Mouse (Mus musculus) liver, embryonic 14.5 days (tissue): Measurements from ENCODE around the gene Pdhb. TPM values are rescaled to one million over a fixed set of nuclear protein-coding genes. Genes with fewer than 3 reads are reported as not detected.

ENCODE experiments used
- ATAC-seq: fragments of 200-750 bp; cut with Nextera tagmentation; 2 replicates; pipeline ENCODE4 v1.8.0; 2017; ENCODE audit warnings: moderate number of reproducible peaks, mild to moderate bottlenecking, moderate library complexity; ENCODE audit not compliant: insufficient read depth
- DNase-seq, 3 experiments: peaks; one replicate each; pipeline ENCODE4 v3.0.0-alpha.2; 2012 to 2013; ENCODE audit warnings: low read depth in 3 of 3, low spot score in 3 of 3
- H3K27ac ChIP-seq: fragments of 300-500 bp; sonication (generic); 2 replicates; pipeline ENCODE4 v1.5.1; 2014; ENCODE audit warnings: moderate library complexity, mild to moderate bottlenecking, control low read depth, inconsistent platforms
- H3K27me3 ChIP-seq: fragments of 300-500 bp; sonication (generic); 2 replicates; pipeline ENCODE4 v1.6.1; 2014; ENCODE audit warnings: mild to moderate bottlenecking, low read length, moderate library complexity; ENCODE audit not compliant: control insufficient read depth, insufficient read depth
- H3K36me3 ChIP-seq: fragments of 300-500 bp; sonication (generic); replicated peaks from 2 replicates; pipeline ENCODE4 v1.6.1; 2014; ENCODE audit warnings: low read depth; ENCODE audit not compliant: control insufficient read depth, insufficient read depth
- H3K4me1 ChIP-seq, 2 experiments: fragments of 200-500 bp in 1 of 2; fragments of 300-500 bp in 1 of 2; sonication (generic) in 1 of 2; replicated peaks; 2 replicates each; pipeline ENCODE4 v1.6.1; 2012 to 2014; ENCODE audit warnings: antibody characterized with exemption in 1 of 2, inconsistent platforms in 1 of 2, low read length in 1 of 2; ENCODE audit not compliant: control insufficient read depth in 2 of 2, insufficient read depth in 2 of 2
- H3K4me2 ChIP-seq: fragments of 300-500 bp; sonication (generic); 2 replicates; pipeline ENCODE4 v1.6.1; 2014; ENCODE audit warnings: low read depth, mild to moderate bottlenecking, control low read depth, moderate library complexity
- H3K4me3 ChIP-seq, 2 experiments: fragments of 200-500 bp in 1 of 2; fragments of 300-500 bp in 1 of 2; sonication (generic) in 1 of 2; 2 replicates each; pipeline ENCODE4 v1.5.1; 2012 to 2014; ENCODE audit warnings: low read depth in 2 of 2, low read length in 2 of 2, mild to moderate bottlenecking in 2 of 2, control low read depth in 1 of 2, inconsistent platforms in 1 of 2, moderate library complexity in 1 of 2; ENCODE audit not compliant: insufficient read depth in 1 of 2
- H3K9ac ChIP-seq: fragments of 300-500 bp; sonication (generic); replicated peaks from 2 replicates; pipeline ENCODE4 v1.6.1; 2014; ENCODE audit warnings: mild to moderate bottlenecking, control low read depth, moderate library complexity
- H3K9me3 ChIP-seq: fragments of 300-500 bp; sonication (generic); 2 replicates; pipeline ENCODE4 v1.6.1; 2016; ENCODE audit warnings: low read length, mixed read lengths; ENCODE audit not compliant: control insufficient read depth
- CTCF ChIP-seq: IDR thresholded peaks from 2 replicates; pipeline ENCODE4 v1.5.1; 2016; ENCODE audit warnings: antibody characterized with exemption, low read depth, control low read depth
- EP300 ChIP-seq: IDR thresholded peaks from 2 replicates; pipeline ENCODE4 v1.6.1; 2016; ENCODE audit warnings: antibody characterized with exemption, low read depth
- WGBS: fragments of 180-500 bp; shearing (Covaris S2); extraction: QIAGEN DNeasy Blood & Tissue Kit; methylation state at CpG from one replicate; pipeline ENCODE4 v1.1.7; 2014; ENCODE audit not compliant: insufficient replicate concordance; 5-methylcytosine and 5-hydroxymethylcytosine counted together
- polyA plus RNA-seq, 2 experiments: library from polyadenylated mRNA; depleted of rRNA in 1 of 2; stranded (reverse) in 1 of 2; unstranded in 1 of 2; fragments of >200 nt; fragmentation: Nextera tagmentation in 1 of 2; extraction: Ambion mirVana in 1 of 2; gene quantifications; 2 replicates each; pipeline versions ENCODE4 v1.2.1 to v1.2.3; 2012 to 2014

The Pdhb gene
- polyA plus RNA-seq, 2 experiments: 74.9 to 119 TPM

DNA sequence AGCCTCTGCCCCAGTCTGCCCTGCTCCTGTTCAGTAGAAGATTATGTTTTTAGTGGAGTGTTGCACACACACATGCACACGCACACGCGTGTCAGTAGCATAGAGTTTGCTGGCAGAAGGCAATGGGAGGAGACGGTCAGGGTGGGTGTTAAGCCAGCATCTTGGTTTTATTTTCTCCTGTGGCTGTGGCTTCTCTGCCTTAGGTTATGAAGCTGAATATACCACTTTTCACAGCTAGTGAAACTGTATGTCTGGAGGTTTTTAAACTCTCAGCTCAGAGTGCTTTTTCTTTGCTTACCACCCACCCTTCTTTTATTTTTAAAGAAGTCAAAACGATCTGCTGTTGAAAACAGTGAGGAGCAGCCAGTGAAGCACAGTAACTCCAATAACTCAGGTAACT, 21.1 kb downstream of the Pdhb start:
- H3K27ac ChIP-seq: no peak overlapping the region

GRCm38 (mm10) chr14:8148842-8149241, 24.0 kb downstream of the Pdhb start:
- no peak overlapping the region for H3K4me3 ChIP-seq
- no peaks in the 10 kb centered on the region for H3K9me3 ChIP-seq
- no peaks in the 10 kb centered on the region for H3K4me1 ChIP-seq
- WGBS: 82% methylated on average over 8 of the region's 8 CpGs
- no peaks in the 10 kb centered on the region for H3K27me3 ChIP-seq
- H3K27ac ChIP-seq: no peak overlapping the region
- H3K4me2 ChIP-seq: no peak overlapping the region
- no peak for ATAC-seq
- no peak overlapping the region for H3K9ac ChIP-seq
- no peak for DNase-seq
- no peaks in the 10 kb centered on the region; the same call in 1 of the 2 replicates for H3K36me3 ChIP-seq
- TF ChIP-seq CTCF (no peak), EP300 (no peak)

More for the DNA sequence above, 21.1 kb downstream of the Pdhb start:
- Histone ChIP-seq H3K9me3 (no peaks in the 10 kb centered on the region), H3K4me2 (no peak overlapping the region), H3K4me1 (no peaks in the 10 kb centered on the region), H3K36me3 (no peaks in the 10 kb centered on the region), H3K4me3 (no peak overlapping the region), H3K9ac (no peak overlapping the region), H3K27me3 (no peaks in the 10 kb centered on the region)
- TF ChIP-seq CTCF: no peak
- no peak for TF ChIP-seq EP300
- ATAC-seq: no peak
- whole genome bisulfite sequencing: 82% methylated on average over 5 of the region's 5 CpGs
- DNase-seq: no peak

- H3K36me3 ChIP-seq: no peaks in the 10 kb centered on the region; the same call in 1 of the 2 replicates
- no peaks in the 10 kb centered on the region for H3K4me1 ChIP-seq
- no peak overlapping the region for H3K4me3 ChIP-seq
- H3K27me3 ChIP-seq: no peaks in the 10 kb centered on the region
- WGBS: 76% methylated on average over 11 of the region's 11 CpGs
- no peak for DNase-seq
- ATAC-seq: no peak
- H3K4me2 ChIP-seq: no peak overlapping the region
- no peaks in the 10 kb centered on the region for H3K9me3 ChIP-seq
- TF ChIP-seq EP300 (no peak), CTCF (no peak)
- H3K9ac ChIP-seq: no peak overlapping the region
- H3K27ac ChIP-seq: no peak overlapping the region
These were observed 26.1 kb downstream of the Pdhb start for GRCm38 (mm10) chr14:8146611-8147223.

DNA sequence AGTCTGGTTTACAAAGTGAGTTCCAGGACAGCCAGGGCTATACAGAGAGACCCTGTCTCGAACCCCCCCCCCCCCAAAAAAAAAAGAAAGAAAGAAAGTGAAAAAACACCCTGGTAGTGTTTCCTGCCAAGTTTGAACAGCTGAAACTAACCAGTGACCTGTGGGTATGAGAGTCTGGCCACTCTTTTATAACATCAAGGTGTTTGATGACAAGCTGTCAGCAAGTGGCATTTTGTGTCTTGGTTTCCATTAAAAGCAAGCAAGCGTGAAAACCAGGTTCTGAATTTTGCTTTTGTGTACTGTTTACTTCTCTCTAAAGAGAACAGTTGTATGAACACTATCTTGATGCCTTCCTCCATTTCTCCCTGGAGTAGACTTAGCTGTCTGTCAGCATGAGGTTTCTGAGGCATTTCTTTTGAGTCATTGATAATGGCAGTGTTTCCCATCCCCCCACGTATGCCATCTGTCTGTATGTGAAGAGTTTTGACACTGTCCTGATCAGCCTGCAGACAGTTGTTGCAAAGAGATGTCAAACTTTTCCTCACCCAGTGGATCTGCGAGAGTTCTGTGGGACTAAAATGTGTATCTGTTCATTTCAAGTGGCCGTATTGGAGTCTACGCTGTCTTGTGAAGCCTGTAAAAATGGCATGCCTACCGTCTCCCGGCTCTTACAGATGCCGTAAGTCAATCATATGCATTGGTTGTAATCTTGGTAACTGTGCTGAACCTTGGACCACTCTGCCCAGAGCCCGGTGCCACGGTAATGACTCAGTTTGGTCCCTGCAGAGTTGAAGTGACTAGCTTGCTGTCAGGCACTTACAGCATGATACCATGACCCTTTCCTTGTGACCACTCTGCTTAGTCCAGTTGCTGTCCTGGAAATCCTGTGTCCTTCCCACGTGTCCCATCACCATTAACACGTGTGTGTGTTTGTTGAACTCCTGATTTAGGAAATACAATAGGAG, 26.9 kb downstream of the Pdhb start:
- Histone ChIP-seq H3K9me3 (no peaks in the 10 kb centered on the region), H3K27ac (no peak overlapping the region)
- 74% methylated on average over 13 of the region's 13 CpGs for WGBS

DNA sequence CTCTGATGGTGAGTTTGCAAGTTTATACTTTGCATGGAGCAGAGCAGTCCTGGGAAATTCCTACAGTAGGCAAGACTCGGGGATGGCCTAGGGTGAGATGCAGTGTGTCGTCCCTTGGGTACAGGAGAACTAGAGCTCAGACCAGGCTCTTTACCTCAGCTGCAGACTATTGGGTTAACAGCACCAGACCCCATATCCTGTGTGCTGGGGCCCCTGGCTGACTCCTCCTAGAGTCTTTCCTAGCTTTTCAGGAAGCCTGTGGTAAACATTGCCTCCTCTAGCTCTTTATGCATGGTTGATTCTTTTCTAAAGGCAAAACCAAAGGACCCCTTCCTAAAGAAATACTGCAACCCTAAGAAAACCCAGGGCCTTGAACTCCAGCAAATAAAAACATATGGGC, 31.7 kb downstream of the Pdhb start:
- no peak overlapping the region for H3K9ac ChIP-seq
- no peak overlapping the region for H3K4me3 ChIP-seq
- no peak overlapping the region for H3K27ac ChIP-seq
- no peak overlapping the region for H3K4me2 ChIP-seq
- no peaks in the 10 kb centered on the region for H3K9me3 ChIP-seq
- no peaks in the 10 kb centered on the region for H3K27me3 ChIP-seq
- TF ChIP-seq CTCF (no peak), EP300 (no peak)
- no peaks in the 10 kb centered on the region; the same call in 1 of the 2 replicates for H3K36me3 ChIP-seq
- WGBS: 50% methylated on average over 2 of the region's 2 CpGs
- H3K4me1 ChIP-seq: no peaks in the 10 kb centered on the region
- ATAC-seq: no peak
- DNase-seq: no peak

More for the DNA sequence above, 26.9 kb downstream of the Pdhb start:
- ATAC-seq (no peak), DNase-seq (no peak)
- H3K9ac ChIP-seq: no peak overlapping the region
- H3K4me2 ChIP-seq: no peak overlapping the region
- no peak overlapping the region for H3K4me3 ChIP-seq
- H3K36me3 ChIP-seq: no peaks in the 10 kb centered on the region; the same call in 1 of the 2 replicates
- TF ChIP-seq CTCF: no peak
- TF ChIP-seq EP300: no peak
- H3K4me1 ChIP-seq: no peaks in the 10 kb centered on the region
- no peaks in the 10 kb centered on the region for H3K27me3 ChIP-seq
